Mouse (Mus musculus) kidney, embryonic 16.5 days (tissue): ENCODE data around the gene Got1. TPM values are rescaled to one million over a fixed set of nuclear protein-coding genes. Genes with fewer than 3 reads are reported as not detected.

ENCODE experiments used
- ATAC-seq: fragments of 200-750 bp; cut with Nextera tagmentation; 2 replicates; pipeline ENCODE4 v1.8.0; 2017; ENCODE audit warnings: moderate TSS enrichment; ENCODE audit not compliant: low FRiP score, low TSS enrichment
- H3K27ac ChIP-seq: fragments of 300-500 bp; sonication (generic); 2 replicates; pipeline ENCODE4 v1.5.1; 2014; ENCODE audit warnings: low read length
- H3K27me3 ChIP-seq: fragments of 300-500 bp; sonication (generic); 2 replicates; pipeline ENCODE4 v1.6.1; 2014; ENCODE audit warnings: low read length, control low read depth, mixed read lengths; ENCODE audit not compliant: insufficient read depth
- H3K36me3 ChIP-seq: fragments of 300-500 bp; sonication (generic); 2 replicates; pipeline ENCODE4 v1.6.1; 2014; ENCODE audit warnings: low read length, control low read depth, mixed read lengths; ENCODE audit not compliant: insufficient read depth
- H3K4me1 ChIP-seq: fragments of 300-500 bp; sonication (generic); 2 replicates; pipeline ENCODE4 v1.6.1; 2014; ENCODE audit warnings: low read length, control low read depth, mixed read lengths; ENCODE audit not compliant: insufficient read depth
- H3K4me2 ChIP-seq: fragments of 300-500 bp; sonication (generic); replicated peaks from 2 replicates; pipeline ENCODE4 v1.6.1; 2014; ENCODE audit warnings: low read depth, low read length
- H3K4me3 ChIP-seq: fragments of 300-500 bp; sonication (generic); 2 replicates; pipeline ENCODE4 v1.5.1; 2014; ENCODE audit warnings: mild to moderate bottlenecking, low read length
- H3K9ac ChIP-seq: fragments of 300-500 bp; sonication (generic); replicated peaks from 2 replicates; pipeline ENCODE4 v1.6.1; 2014; ENCODE audit warnings: low read length
- H3K9me3 ChIP-seq: fragments of 300-500 bp; sonication (generic); 2 replicates; pipeline ENCODE4 v1.6.1; 2016; ENCODE audit warnings: low read length, control low read depth
- WGBS: fragments of 180-500 bp; shearing (Covaris S2); extraction: QIAGEN DNeasy Blood & Tissue Kit; methylation state at CpG from one replicate; pipeline ENCODE4 v1.1.7; 2014; 5-methylcytosine and 5-hydroxymethylcytosine counted together
- polyA plus RNA-seq: library from polyadenylated mRNA; unstranded; fragments of >200 nt; fragmentation: Nextera tagmentation; extraction: Ambion mirVana; gene quantifications from 2 replicates; pipeline ENCODE4 v1.2.1, GENCODE M21; 2015

Got1 gene
- polyA plus RNA-seq, 1 experiment from 2014 or later, result 69.1 TPM

DNA sequence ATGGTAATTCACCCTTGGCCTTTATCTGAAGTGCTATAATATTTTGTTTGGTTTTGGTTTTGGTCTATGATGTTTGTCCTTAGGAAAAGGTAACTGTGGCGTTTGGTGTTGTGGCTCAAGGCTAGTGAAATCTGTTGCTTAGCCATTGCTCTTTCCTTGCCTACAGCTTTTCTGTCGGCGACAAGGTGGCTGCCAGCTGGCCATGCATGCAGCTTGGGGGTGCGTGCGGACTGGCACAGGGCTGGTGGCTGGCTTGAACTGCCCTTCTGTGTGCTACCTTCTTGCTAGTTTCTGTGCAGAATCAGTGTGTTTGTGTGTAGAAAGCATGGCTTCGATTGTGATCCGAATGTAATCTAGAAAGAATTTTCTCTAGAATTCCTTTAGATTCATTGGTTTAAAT lies 51.6 kb downstream of the Got1 start:
- H3K27me3 ChIP-seq, result no peaks in the 10 kb centered on the region
- no peaks in the 10 kb centered on the region for H3K36me3 ChIP-seq
- no peak overlapping the region for H3K9ac ChIP-seq
- no peak overlapping the region for H3K27ac ChIP-seq
- H3K4me3 ChIP-seq, result no peak overlapping the region
- H3K4me2 ChIP-seq, result no peak overlapping the region
- no peaks in the 10 kb centered on the region for H3K4me1 ChIP-seq
- H3K9me3 ChIP-seq, result no peaks in the 10 kb centered on the region
- ATAC-seq, result no peak
- WGBS, result 89% methylated on average over 7 of the region's 7 CpGs

DNA sequence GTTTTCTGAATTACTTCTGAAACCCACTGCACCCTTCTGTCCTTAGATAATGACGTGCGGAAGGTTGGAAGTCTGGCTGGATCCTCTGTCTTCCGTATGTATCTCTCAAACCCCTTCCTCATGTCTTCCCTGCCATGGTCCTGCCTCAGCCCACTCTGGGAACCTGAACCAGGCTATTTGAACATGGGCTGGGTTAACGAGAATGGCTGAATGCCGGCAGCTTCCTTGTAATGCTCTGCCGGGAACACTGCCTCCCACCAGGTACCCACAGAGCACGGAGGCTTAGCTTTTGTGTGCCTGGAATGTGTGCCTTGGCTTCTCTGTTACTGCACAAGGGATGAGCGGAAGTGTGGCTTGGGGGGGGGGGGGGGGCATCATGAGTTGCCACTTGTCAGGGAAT lies 52.1 kb downstream of the Got1 start:
- Histone ChIP-seq H3K27ac (no peak overlapping the region), H3K4me3 (no peak overlapping the region), H3K4me2 (no peak overlapping the region), H3K27me3 (no peaks in the 10 kb centered on the region), H3K9ac (no peak overlapping the region), H3K4me1 (no peaks in the 10 kb centered on the region), H3K36me3 (no peaks in the 10 kb centered on the region), H3K9me3 (no peaks in the 10 kb centered on the region)
- 75% methylated on average over 8 of the region's 8 CpGs for WGBS
- ATAC-seq, result no peak

DNA sequence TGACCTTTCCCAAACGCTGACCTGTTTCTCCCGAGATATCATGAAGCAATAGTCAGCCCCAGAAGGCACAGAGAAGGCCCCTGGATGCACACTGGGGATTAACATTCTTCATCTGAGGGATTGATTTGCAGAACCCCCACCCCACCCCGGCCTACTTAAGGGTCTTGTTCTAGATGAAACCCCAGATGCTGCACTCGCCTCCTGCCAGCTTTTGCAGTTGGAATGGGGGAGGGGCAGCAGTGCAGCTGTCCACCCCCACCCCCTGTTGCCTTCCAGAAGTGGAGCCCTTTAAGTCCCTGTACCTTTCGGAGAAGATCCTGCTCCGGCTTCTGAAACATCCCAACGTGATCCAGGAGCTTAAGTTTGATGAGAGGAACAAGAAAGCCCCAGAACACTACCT lies 55.1 kb downstream of the Got1 start:
- Histone ChIP-seq H3K36me3 (no peaks in the 10 kb centered on the region), H3K4me1 (no peaks in the 10 kb centered on the region), H3K4me3 (no peak overlapping the region), H3K27me3 (no peaks in the 10 kb centered on the region), H3K4me2 (no peak overlapping the region), H3K9me3 (no peaks in the 10 kb centered on the region), H3K27ac (no peak overlapping the region), H3K9ac (no peak overlapping the region)
- WGBS, result 71% methylated on average over 7 of the region's 7 CpGs
- no peak for ATAC-seq

- no peaks in the 10 kb centered on the region for H3K4me1 ChIP-seq
- no peak overlapping the region for H3K4me2 ChIP-seq
- no peaks in the 10 kb centered on the region for H3K9me3 ChIP-seq
- H3K4me3 ChIP-seq, result no peak overlapping the region
- no peak for ATAC-seq
- WGBS, result 83% methylated on average over 12 of the region's 12 CpGs
- no peaks in the 10 kb centered on the region for H3K36me3 ChIP-seq
- H3K27me3 ChIP-seq, result no peaks in the 10 kb centered on the region
- no peak overlapping the region for H3K9ac ChIP-seq
- H3K27ac ChIP-seq, result no peak overlapping the region
Observed at GRCm38 (mm10) chr19:43467927-43468685, 56.3 kb downstream of the Got1 start.

DNA sequence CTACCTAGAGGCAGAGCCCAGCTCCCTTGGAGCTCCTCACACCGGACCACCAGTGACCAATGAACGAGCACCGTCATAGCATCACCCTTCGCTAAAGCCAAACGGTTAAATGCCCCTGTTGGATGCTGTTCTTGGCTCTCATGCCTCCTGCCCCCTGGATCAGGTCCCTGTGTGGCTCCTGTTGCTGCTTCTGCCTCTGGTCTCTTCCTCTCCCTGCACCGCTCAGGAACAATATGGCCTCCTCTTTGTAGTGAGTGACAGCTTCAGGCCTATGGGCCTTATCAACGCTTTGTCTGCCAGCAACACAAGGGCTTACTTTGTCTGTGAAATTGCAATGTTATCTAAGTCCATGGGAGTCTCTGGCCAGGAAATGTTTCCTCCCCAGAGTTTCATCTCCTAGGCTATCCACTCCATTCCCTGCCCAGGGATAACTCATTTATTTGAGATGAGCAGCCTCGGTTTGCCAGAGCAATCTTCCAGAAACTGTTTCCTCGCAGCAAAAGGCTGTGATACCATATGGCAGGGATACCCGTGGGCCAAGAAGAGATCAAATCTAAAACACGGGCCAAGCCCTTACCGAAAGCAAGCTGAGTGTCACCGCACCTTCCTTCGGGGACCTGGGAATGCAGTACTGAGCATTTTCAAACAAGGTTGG lies 58.7 kb downstream of the Got1 start:
- WGBS, result 88% methylated on average over 14 of the region's 14 CpGs
- H3K4me3 ChIP-seq, result no peak overlapping the region
- no peak overlapping the region for H3K27ac ChIP-seq
- H3K4me2 ChIP-seq, result no peak overlapping the region
- no peaks in the 10 kb centered on the region for H3K27me3 ChIP-seq
- no peaks in the 10 kb centered on the region for H3K36me3 ChIP-seq
- ATAC-seq, result no peak
- H3K4me1 ChIP-seq, result no peaks in the 10 kb centered on the region
- no peak overlapping the region for H3K9ac ChIP-seq
- H3K9me3 ChIP-seq, result no peaks in the 10 kb centered on the region

- 89% methylated on average over 11 of the region's 11 CpGs for WGBS
Observed at GRCm38 (mm10) chr19:43465076-43465475, 59.3 kb downstream of the Got1 start.

DNA sequence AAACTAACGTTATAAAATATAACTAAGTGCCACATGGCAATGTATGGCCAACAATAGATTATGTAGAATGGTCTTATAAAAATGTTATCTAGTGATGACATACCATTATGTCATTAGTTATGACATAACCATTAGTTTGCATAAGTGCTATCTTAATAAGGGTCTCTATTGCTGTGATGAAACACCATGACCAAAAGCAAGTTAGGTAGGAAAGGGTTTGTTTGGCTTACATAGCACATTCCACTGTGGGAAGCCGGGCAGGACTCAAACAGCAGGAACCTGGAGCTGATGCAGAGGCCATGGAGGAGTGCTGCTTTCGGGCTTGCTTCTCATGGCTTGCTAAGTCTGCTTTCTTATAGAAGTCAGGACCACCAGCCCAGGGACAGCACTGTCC lies 60.1 kb downstream of the Got1 start:
- WGBS, result 70% methylated on average over 3 of the region's 3 CpGs
- Histone ChIP-seq H3K27ac (no peak overlapping the region), H3K4me2 (no peak overlapping the region), H3K36me3 (no peaks in the 10 kb centered on the region), H3K9ac (no peak overlapping the region), H3K27me3 (no peaks in the 10 kb centered on the region), H3K4me3 (no peak overlapping the region), H3K9me3 (no peaks in the 10 kb centered on the region), H3K4me1 (no peaks in the 10 kb centered on the region)
- no peak for ATAC-seq

More at GRCm38 (mm10) chr19:43465076-43465475, 59.3 kb downstream of the Got1 start:
- H3K4me1 ChIP-seq, result no peaks in the 10 kb centered on the region
- H3K4me2 ChIP-seq, result no peak overlapping the region
- H3K9ac ChIP-seq, result no peak overlapping the region
- no peak for ATAC-seq
- no peaks in the 10 kb centered on the region for H3K27me3 ChIP-seq
- H3K27ac ChIP-seq, result no peak overlapping the region
- no peaks in the 10 kb centered on the region for H3K36me3 ChIP-seq
- H3K9me3 ChIP-seq, result no peaks in the 10 kb centered on the region
- no peak overlapping the region for H3K4me3 ChIP-seq

DNA sequence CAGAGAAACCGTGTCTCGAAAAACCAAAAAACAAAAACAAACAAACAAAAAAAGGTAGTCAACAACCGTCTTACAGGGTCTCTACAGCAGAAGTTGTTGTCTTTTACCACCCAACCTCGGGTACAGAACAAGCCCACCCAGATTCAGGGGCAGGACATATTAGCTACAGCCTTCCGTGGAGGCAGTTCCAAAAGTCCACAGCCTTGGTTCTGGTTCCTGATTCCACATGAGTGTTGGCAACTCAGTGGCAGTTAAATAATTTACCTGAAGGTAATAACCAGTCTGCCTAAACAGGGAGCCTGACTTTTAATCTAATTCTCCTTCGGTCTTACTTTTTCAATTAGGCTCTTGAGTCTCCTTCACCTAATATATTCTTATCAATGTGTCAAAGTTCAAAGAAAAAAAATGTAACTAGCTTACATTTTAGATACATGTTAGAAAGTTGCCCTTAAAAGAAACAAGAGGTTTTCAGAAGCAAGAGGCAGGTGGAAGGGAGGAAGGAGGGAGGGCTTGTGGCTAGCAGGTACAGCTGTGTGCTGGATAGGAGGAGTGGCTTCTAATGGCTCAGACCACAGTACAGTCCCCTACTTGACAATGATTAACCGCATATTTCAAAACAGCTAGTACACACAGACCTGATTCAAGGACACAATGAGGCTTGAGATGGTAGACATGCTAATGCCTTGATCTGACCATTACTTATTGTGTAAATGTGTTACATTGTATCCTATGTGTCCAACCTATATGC lies 60.7 kb downstream of the Got1 start:
- Histone ChIP-seq H3K4me1 (no peaks in the 10 kb centered on the region), H3K9me3 (no peaks in the 10 kb centered on the region), H3K27ac (peak overlapping the region; percentile 75), H3K36me3 (no peaks in the 10 kb centered on the region), H3K4me2 (no peak overlapping the region), H3K27me3 (no peaks in the 10 kb centered on the region), H3K9ac (no peak overlapping the region), H3K4me3 (no peak overlapping the region)
- ATAC-seq, result peak; percentile 98
- WGBS, result 76% methylated on average over 7 of the region's 7 CpGs

DNA sequence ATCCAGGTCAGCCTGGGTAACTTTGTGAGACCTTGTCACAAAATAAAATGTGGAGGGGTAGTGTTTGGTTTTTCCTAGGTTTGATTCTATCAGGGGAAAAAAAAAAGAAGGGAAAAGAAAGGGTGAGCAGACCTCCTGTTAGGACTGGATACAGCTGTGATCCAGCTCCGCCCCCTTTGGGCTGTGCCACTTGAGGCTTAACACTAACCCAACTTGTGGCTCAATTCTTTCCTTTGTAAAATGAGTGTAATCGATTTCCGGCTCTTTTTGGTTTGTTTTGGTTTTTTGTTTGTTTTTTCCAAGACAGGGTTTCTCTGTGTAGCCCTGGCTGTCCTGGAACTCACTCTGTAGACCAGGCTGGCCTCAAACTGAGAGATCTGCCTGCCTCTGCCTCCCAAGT lies 62.3 kb downstream of the Got1 start:
- H3K4me1 ChIP-seq, result no peaks in the 10 kb centered on the region
- ATAC-seq, result no peak
- H3K9me3 ChIP-seq, result no peaks in the 10 kb centered on the region
- 88% methylated on average over 3 of the region's 3 CpGs for WGBS
- H3K4me3 ChIP-seq, result no peak overlapping the region
- H3K36me3 ChIP-seq, result no peaks in the 10 kb centered on the region
- no peak overlapping the region for H3K4me2 ChIP-seq
- no peaks in the 10 kb centered on the region for H3K27me3 ChIP-seq
- no peak overlapping the region for H3K27ac ChIP-seq
- H3K9ac ChIP-seq, result no peak overlapping the region

GRCm38 (mm10) chr19:43460481-43460880 lies 63.9 kb downstream of the Got1 start:
- H3K4me3 ChIP-seq, result no peak overlapping the region
- ATAC-seq, result no peak
- no peaks in the 10 kb centered on the region for H3K9me3 ChIP-seq
- H3K4me1 ChIP-seq, result no peaks in the 10 kb centered on the region
- H3K27me3 ChIP-seq, result no peaks in the 10 kb centered on the region
- H3K9ac ChIP-seq, result no peak overlapping the region
- WGBS, result 89% methylated on average over 12 of the region's 12 CpGs
- no peak overlapping the region for H3K4me2 ChIP-seq
- H3K27ac ChIP-seq, result no peak overlapping the region
- no peaks in the 10 kb centered on the region for H3K36me3 ChIP-seq
